Comparison of ENCODE assay signal across 9 mouse cellular contexts in genomic region chr15:83168875-83169771, GRCm38 (mm10). TPM values are rescaled to one million over a fixed set of nuclear protein-coding genes. Genes with fewer than 3 reads are reported as not detected.
DNase-seq lines count a peak whose midpoint lies in the region; ATAC-seq and TF ChIP-seq lines count a peak whose summit lies in the region.
"Had no signal": no experiment of that assay in that cellular context is flagged by ENCODE, and none has a peak within 500 bp of the region (broad histone marks: within the 10 kb centered on the region; RNA-seq: fewer than 3 reads in every experiment).

No protein-coding gene starts in this region.

- no peak for TF ChIP-seq POLR2A in myocyte (IDR thresholded peaks at IDR 0.05; ENCODE audit: insufficient read length, low read depth)

- peaks cover 10% of the 10 kb centered on the region for H3K36me3 ChIP-seq in forebrain, embryonic 10.5 days (replicated peaks)
- H3K36me3 ChIP-seq in forebrain, embryonic 11.5 days (ENCODE audit: control insufficient read depth, insufficient read depth, low read length) = no peaks in the 10 kb centered on the region
- H3K36me3 ChIP-seq in midbrain, embryonic 10.5 days = peaks cover 20% of the 10 kb centered on the region
- H3K36me3 ChIP-seq in midbrain, embryonic 15.5 days (replicated peaks) = 0 out of 2 replicates have a peak, but pooled peaks cover 4% of the 10 kb centered on the region
- no peaks in the 10 kb centered on the region for H3K36me3 ChIP-seq in intestine, embryonic 16.5 days (ENCODE audit: control insufficient read depth, insufficient read depth, low read length)
- H3K36me3 ChIP-seq in myocyte (ENCODE audit: control insufficient read depth, insufficient read depth) = peaks cover 5% of the 10 kb centered on the region

- peaks cover 63% of the 10 kb centered on the region for H3K79me2 ChIP-seq in myocyte (ENCODE audit: control insufficient read depth, insufficient read depth)

- H3K4me2 ChIP-seq in forebrain, embryonic 11.5 days (ENCODE audit: low read depth, low read length, severe bottlenecking) = no peak overlapping the region
- no peak overlapping the region for H3K4me2 ChIP-seq in midbrain, embryonic 15.5 days
- 0 out of 2 replicates have a peak overlapping the region, but pooled peaks have one; percentile 13 for H3K4me2 ChIP-seq in intestine, embryonic 16.5 days (ENCODE audit: low read depth, low read length)
- peak overlapping the region; percentile 84 for H3K4me2 ChIP-seq in myocyte (ENCODE audit: low read depth)

- intact Hi-C loops in gastrocnemius, postnatal 36 days (cut with DNase I) = loop anchor here (5.0 kb wide), 1 partner anchor 353 kb away; no protein-coding TSS in a partner anchor
- intact Hi-C loops in left cerebral cortex, postnatal 36 days (cut with DNase I) = no loop called here

- H3K27ac ChIP-seq in forebrain, embryonic 10.5 days = peak overlapping the region; percentile 0; the same call in 1 of the 2 replicates
- H3K27ac ChIP-seq in forebrain, embryonic 11.5 days (ENCODE audit: low read depth, low read length) = no peak overlapping the region
- peak overlapping the region; percentile 60 for H3K27ac ChIP-seq in midbrain, embryonic 10.5 days (replicated peaks)
- no peak overlapping the region for H3K27ac ChIP-seq in midbrain, embryonic 15.5 days
- H3K27ac ChIP-seq in intestine, embryonic 16.5 days (ENCODE audit: low read length) = no peak overlapping the region

- peaks cover 39% of the 10 kb centered on the region for H3K4me1 ChIP-seq in forebrain, embryonic 10.5 days
- peaks cover 8% of the 10 kb centered on the region; the same call in 1 of the 2 replicates for H3K4me1 ChIP-seq in forebrain, embryonic 11.5 days (replicated peaks; ENCODE audit: control insufficient read depth, insufficient read depth, low read length)
- H3K4me1 ChIP-seq in midbrain, embryonic 10.5 days = peaks cover 56% of the 10 kb centered on the region
- peaks cover 33% of the 10 kb centered on the region for H3K4me1 ChIP-seq in midbrain, embryonic 15.5 days
- H3K4me1 ChIP-seq in intestine, embryonic 16.5 days (ENCODE audit: control insufficient read depth, insufficient read depth, low read length) = peaks cover 46% of the 10 kb centered on the region

- no peak overlapping the region for H3ac ChIP-seq in myocyte (ENCODE audit: control insufficient read depth, insufficient read length)

- no peaks in the 10 kb centered on the region for H3K27me3 ChIP-seq in forebrain, embryonic 10.5 days (ENCODE audit: poor library complexity, severe bottlenecking)
- H3K27me3 ChIP-seq in forebrain, embryonic 11.5 days (ENCODE audit: control insufficient read depth, insufficient read depth, low read length) = no peaks in the 10 kb centered on the region
- no peaks in the 10 kb centered on the region for H3K27me3 ChIP-seq in midbrain, embryonic 10.5 days (ENCODE audit: low read depth, poor library complexity, severe bottlenecking)
- no peaks in the 10 kb centered on the region for H3K27me3 ChIP-seq in midbrain, embryonic 15.5 days (replicated peaks)
- H3K27me3 ChIP-seq in intestine, embryonic 16.5 days (replicated peaks; ENCODE audit: control insufficient read depth, insufficient read depth, low read length) = no peaks in the 10 kb centered on the region
- no peaks in the 10 kb centered on the region for H3K27me3 ChIP-seq in myocyte (ENCODE audit: control insufficient read depth, insufficient read depth, insufficient read length)

- WGBS in forebrain, embryonic 10.5 days = 83% methylated on average over 7 of the region's 7 CpGs
- 81% methylated on average over 7 of the region's 7 CpGs for WGBS in forebrain, embryonic 11.5 days
- 75% methylated on average over 7 of the region's 7 CpGs for WGBS in midbrain, embryonic 10.5 days
- WGBS in midbrain, embryonic 15.5 days = 78% methylated on average over 7 of the region's 7 CpGs
- WGBS in intestine, embryonic 16.5 days = 75% methylated on average over 7 of the region's 7 CpGs

- no peak for DNase-seq in forebrain, embryonic 10.5 days (ENCODE audit: extremely low spot score, low spot score)
- DNase-seq in forebrain, embryonic 11.5 days (ENCODE audit: low spot score) = no peak
- no peak for DNase-seq in midbrain, embryonic 10.5 days (ENCODE audit: low spot score)
- no peak for DNase-seq in gastrocnemius, postnatal 36 days
- DNase-seq in left cerebral cortex, postnatal 36 days (ENCODE audit: low spot score in 2 of 2) = no peak
- DNase-seq: B cell, adult 2 months had no signal

- no peak for ATAC-seq in forebrain, embryonic 11.5 days (replicated peaks; ENCODE audit: low FRiP score)
- ATAC-seq in midbrain, embryonic 15.5 days (replicated peaks) = no peak
- no peak for ATAC-seq in intestine, embryonic 16.5 days

- no peak overlapping the region; the same call in 1 of the 2 replicates for H3K4me3 ChIP-seq in forebrain, embryonic 10.5 days
- no peak overlapping the region for H3K4me3 ChIP-seq in forebrain, embryonic 11.5 days (ENCODE audit: low read depth, low read length)
- peak overlapping the region; percentile 27; the same call in 1 of the 2 replicates for H3K4me3 ChIP-seq in midbrain, embryonic 10.5 days
- no peak overlapping the region for H3K4me3 ChIP-seq in midbrain, embryonic 15.5 days
- no peak overlapping the region for H3K4me3 ChIP-seq in intestine, embryonic 16.5 days (ENCODE audit: low read length)
- peak overlapping the region; percentile 70 for H3K4me3 ChIP-seq in myocyte

- H3K9ac ChIP-seq in forebrain, embryonic 11.5 days (ENCODE audit: low read length) = no peak overlapping the region
- H3K9ac ChIP-seq in midbrain, embryonic 15.5 days = no peak overlapping the region
- 0 out of 2 replicates have a peak overlapping the region, but pooled peaks have one; percentile 13 for H3K9ac ChIP-seq in intestine, embryonic 16.5 days (ENCODE audit: low read depth, low read length)

- no peaks in the 10 kb centered on the region for H3K9me3 ChIP-seq in forebrain, embryonic 10.5 days
- no peaks in the 10 kb centered on the region for H3K9me3 ChIP-seq in forebrain, embryonic 11.5 days (ENCODE audit: control insufficient read depth, low read length)
- no peaks in the 10 kb centered on the region for H3K9me3 ChIP-seq in midbrain, embryonic 10.5 days (replicated peaks)
- no peaks in the 10 kb centered on the region for H3K9me3 ChIP-seq in midbrain, embryonic 15.5 days
- H3K9me3 ChIP-seq in intestine, embryonic 16.5 days (ENCODE audit: control insufficient read depth, low read length) = no peaks in the 10 kb centered on the region

TF ChIP-seq in myocyte, 11 proteins besides CTCF, POLR2A, EP300 and RAD21:
- no peak for TF ChIP-seq E2F4 (IDR thresholded peaks at IDR 0.05; ENCODE audit: insufficient read depth)
- peak; percentile 35 for TF ChIP-seq TCF12 (IDR thresholded peaks at IDR 0.05; ENCODE audit: insufficient read depth, poor library complexity, severe bottlenecking)
- no peak for TF ChIP-seq REST (IDR thresholded peaks at IDR 0.05; ENCODE audit: insufficient read depth, insufficient read length)
- peak; percentile 58 to 92 (median 69) for TF ChIP-seq MYOD1 (IDR thresholded peaks at IDR 0.05; ENCODE audit: control insufficient read depth in 1 of 3, insufficient read length in 2 of 3, low read depth in 2 of 3)
- no peak for TF ChIP-seq MAX (IDR thresholded peaks at IDR 0.05; ENCODE audit: low read depth)
- peak; percentile 65 to 95 (median 84) for TF ChIP-seq MYOG (IDR thresholded peaks at IDR 0.05; ENCODE audit: control insufficient read depth in 1 of 3, insufficient read depth in 1 of 3, insufficient read length in 2 of 3, low read depth in 2 of 3)
- TF ChIP-seq CEBPB (IDR thresholded peaks at IDR 0.05; ENCODE audit: insufficient read depth, poor library complexity, severe bottlenecking) = no peak
- TF ChIP-seq POLR2AphosphoS2 (IDR thresholded peaks at IDR 0.05; ENCODE audit: insufficient read length, low read depth) = no peak
- TF ChIP-seq TCF3 (IDR thresholded peaks at IDR 0.05; ENCODE audit: insufficient read length, low read depth) = peak; percentile 47
- TF ChIP-seq SRF (IDR thresholded peaks at IDR 0.05; ENCODE audit: control insufficient read depth, insufficient read length, low read depth) = no peak
- TF ChIP-seq USF1 (IDR thresholded peaks at IDR 0.05; ENCODE audit: low read depth) = no peak

RNA-seq across cellular contexts. Expression of gene Cyb5r3, which starts 3.3 kb away (rescaled TPM):
- 187 and 200 TPM in 2 replicates for polyA plus RNA-seq in forebrain, embryonic 10.5 days (2016; fragmentation: Nextera tagmentation; extraction: Ambion mirVana)
- polyA plus RNA-seq in forebrain, embryonic 11.5 days (2014; fragmentation: Nextera tagmentation; extraction: Ambion mirVana) = 161 and 181 TPM in 2 replicates
- 218 and 255 TPM in 2 replicates for polyA plus RNA-seq in midbrain, embryonic 10.5 days (2016; fragmentation: Nextera tagmentation; extraction: Ambion mirVana)
- polyA plus RNA-seq in midbrain, embryonic 15.5 days (2015; fragmentation: Nextera tagmentation; extraction: Ambion mirVana) = 122 TPM in 2 replicates
- polyA plus RNA-seq in intestine, embryonic 16.5 days (2015; fragmentation: Nextera tagmentation; extraction: Ambion mirVana) = 283 and 299 TPM in 2 replicates
- 707 TPM for polyA plus RNA-seq in myocyte (2012; fragmentation: generic; extraction: Trizol)
- total RNA-seq in gastrocnemius, postnatal 36 days (2021) = 10 to 100 TPM; 41.8 to 54.2 TPM
- 10 to 100 TPM; 59.1 to 62.8 TPM for total RNA-seq in left cerebral cortex, postnatal 36 days (2021)

RNA-seq across cellular contexts. Expression of gene Poldip3, which starts 19.9 kb away (rescaled TPM):
- polyA plus RNA-seq in forebrain, embryonic 10.5 days (2016; fragmentation: Nextera tagmentation; extraction: Ambion mirVana) = 180 and 185 TPM in 2 replicates
- 183 and 196 TPM in 2 replicates for polyA plus RNA-seq in forebrain, embryonic 11.5 days (2014; fragmentation: Nextera tagmentation; extraction: Ambion mirVana)
- 189 and 190 TPM in 2 replicates for polyA plus RNA-seq in midbrain, embryonic 10.5 days (2016; fragmentation: Nextera tagmentation; extraction: Ambion mirVana)
- 154 and 158 TPM in 2 replicates for polyA plus RNA-seq in midbrain, embryonic 15.5 days (2015; fragmentation: Nextera tagmentation; extraction: Ambion mirVana)
- 104 and 106 TPM in 2 replicates for polyA plus RNA-seq in intestine, embryonic 16.5 days (2015; fragmentation: Nextera tagmentation; extraction: Ambion mirVana)
- 85.9 TPM for polyA plus RNA-seq in myocyte (2012; fragmentation: generic; extraction: Trizol)
- total RNA-seq in gastrocnemius, postnatal 36 days (2021) = 10 to 100 TPM; 14.1 to 16.9 TPM
- total RNA-seq in left cerebral cortex, postnatal 36 days (2021) = 10 to 100 TPM; 84.5 to 87.4 TPM

RNA-seq across cellular contexts. Expression of gene Rrp7a, which starts 46.5 kb away (rescaled TPM):
- polyA plus RNA-seq in forebrain, embryonic 10.5 days (2016; fragmentation: Nextera tagmentation; extraction: Ambion mirVana) = 81.9 and 86.5 TPM in 2 replicates
- polyA plus RNA-seq in forebrain, embryonic 11.5 days (2014; fragmentation: Nextera tagmentation; extraction: Ambion mirVana) = 71.2 and 79.7 TPM in 2 replicates
- polyA plus RNA-seq in midbrain, embryonic 10.5 days (2016; fragmentation: Nextera tagmentation; extraction: Ambion mirVana) = 88.1 and 91.4 TPM in 2 replicates
- 83.5 and 86.8 TPM in 2 replicates for polyA plus RNA-seq in midbrain, embryonic 15.5 days (2015; fragmentation: Nextera tagmentation; extraction: Ambion mirVana)
- 69.4 and 75.4 TPM in 2 replicates for polyA plus RNA-seq in intestine, embryonic 16.5 days (2015; fragmentation: Nextera tagmentation; extraction: Ambion mirVana)
- 172 TPM for polyA plus RNA-seq in myocyte (2012; fragmentation: generic; extraction: Trizol)
- total RNA-seq in gastrocnemius, postnatal 36 days (2021) = 10 to 100 TPM; 33.6 to 40.4 TPM
- total RNA-seq in left cerebral cortex, postnatal 36 days (2021) = 100 to 1,000 TPM; 148 to 158 TPM

Comparison
In these comparisons a context has a peak if more than half of its experiments do, and no peak if none do; other contexts are left out.
1. H3K27ac ChIP-seq: peak in forebrain, embryonic 10.5 days (single experiment) and midbrain, embryonic 10.5 days (single experiment); none in forebrain, embryonic 11.5 days (single experiment), midbrain, embryonic 15.5 days (single experiment) and intestine, embryonic 16.5 days (single experiment).
2. H3K4me3 ChIP-seq: peak in midbrain, embryonic 10.5 days (single experiment) and myocyte (single experiment); none in forebrain, embryonic 10.5 days (single experiment), forebrain, embryonic 11.5 days (single experiment), midbrain, embryonic 15.5 days (single experiment) and intestine, embryonic 16.5 days (single experiment).
3. H3K4me2 ChIP-seq: peak in intestine, embryonic 16.5 days (single experiment) and myocyte (single experiment); none in forebrain, embryonic 11.5 days (single experiment) and midbrain, embryonic 15.5 days (single experiment).